Mouse (Mus musculus): ENCODE data around the gene Nlk. TPM values are rescaled to one million over a fixed set of nuclear protein-coding genes. Genes with fewer than 3 reads are reported as not detected.

Gene Nlk
- total and polyA plus RNA-seq, 2 experiments = 4.8 to 7.5 TPM

- no peak for DNase-seq (ENCODE audit: extremely low read depth, low read depth, low spot score)
- Histone ChIP-seq H3K4me1 (ENCODE audit: control insufficient read depth, insufficient read depth, low read length) (no peaks in the 10 kb centered on the region), H3K9ac (ENCODE audit: low read depth, low read length) (no peak overlapping the region), H3K79me2 (ENCODE audit: control insufficient read depth, insufficient read depth, low read length) (no peaks in the 10 kb centered on the region), H3K4me3 (ENCODE audit: insufficient read depth, low read depth, low read length) (no peak overlapping the region), H3K36me3 (ENCODE audit: control insufficient read depth, insufficient read depth, low read length) (no peaks in the 10 kb centered on the region), H3K27ac (replicated peaks; ENCODE audit: insufficient read depth, low read depth, low read length) (no peak overlapping the region), H3K27me3 (ENCODE audit: control insufficient read depth, insufficient read depth, low read length) (no peaks in the 10 kb centered on the region)
- no peak for TF ChIP-seq CTCF (IDR thresholded peaks at IDR 0.05; ENCODE audit: low read depth, low read length)
- no peak for TF ChIP-seq POLR2A (IDR thresholded peaks at IDR 0.05; ENCODE audit: extremely low read depth, insufficient read depth, low read length)
Measured at GRCm38 (mm10) chr11:78739361-78739760, 42.2 kb upstream of the Nlk start.

GRCm38 (mm10) chr11:78736877-78737408 is 39.8 kb upstream of the Nlk start:
- Histone ChIP-seq H3K4me3 (ENCODE audit: insufficient read depth, low read depth, low read length) (no peak overlapping the region), H3K4me1 (ENCODE audit: control insufficient read depth, insufficient read depth, low read length) (no peaks in the 10 kb centered on the region), H3K27ac (replicated peaks; ENCODE audit: insufficient read depth, low read depth, low read length) (no peak overlapping the region), H3K36me3 (ENCODE audit: control insufficient read depth, insufficient read depth, low read length) (no peaks in the 10 kb centered on the region), H3K27me3 (ENCODE audit: control insufficient read depth, insufficient read depth, low read length) (no peaks in the 10 kb centered on the region), H3K79me2 (ENCODE audit: control insufficient read depth, insufficient read depth, low read length) (no peaks in the 10 kb centered on the region), H3K9ac (ENCODE audit: low read depth, low read length) (no peak overlapping the region)
- DNase-seq (ENCODE audit: extremely low read depth, low read depth, low spot score) = no peak
- TF ChIP-seq POLR2A (IDR thresholded peaks at IDR 0.05; ENCODE audit: extremely low read depth, insufficient read depth, low read length) (no peak), CTCF (IDR thresholded peaks at IDR 0.05; ENCODE audit: low read depth, low read length) (no peak)
- 83% methylated on average over 3 of the region's 3 CpGs for WGBS

GRCm38 (mm10) chr11:78735168-78735567 is 38.0 kb upstream of the Nlk start:
- no peaks in the 10 kb centered on the region for H3K79me2 ChIP-seq (ENCODE audit: control insufficient read depth, insufficient read depth, low read length)
- H3K36me3 ChIP-seq (ENCODE audit: control insufficient read depth, insufficient read depth, low read length) = no peaks in the 10 kb centered on the region
- no peaks in the 10 kb centered on the region for H3K4me1 ChIP-seq (ENCODE audit: control insufficient read depth, insufficient read depth, low read length)
- TF ChIP-seq POLR2A (IDR thresholded peaks at IDR 0.05; ENCODE audit: extremely low read depth, insufficient read depth, low read length) (no peak), CTCF (IDR thresholded peaks at IDR 0.05; ENCODE audit: low read depth, low read length) (no peak)
- DNase-seq (ENCODE audit: extremely low read depth, low read depth, low spot score) = no peak
- no peak overlapping the region for H3K27ac ChIP-seq (replicated peaks; ENCODE audit: insufficient read depth, low read depth, low read length)
- no peaks in the 10 kb centered on the region for H3K27me3 ChIP-seq (ENCODE audit: control insufficient read depth, insufficient read depth, low read length)
- no peak overlapping the region for H3K4me3 ChIP-seq (ENCODE audit: insufficient read depth, low read depth, low read length)
- WGBS = 98% methylated on average over 1 of the region's 1 CpGs
- H3K9ac ChIP-seq (ENCODE audit: low read depth, low read length) = no peak overlapping the region

GRCm38 (mm10) chr11:78732619-78733018 is 35.4 kb upstream of the Nlk start:
- Histone ChIP-seq H3K79me2 (ENCODE audit: control insufficient read depth, insufficient read depth, low read length) (no peaks in the 10 kb centered on the region), H3K27ac (replicated peaks; ENCODE audit: insufficient read depth, low read depth, low read length) (no peak overlapping the region), H3K36me3 (ENCODE audit: control insufficient read depth, insufficient read depth, low read length) (no peaks in the 10 kb centered on the region), H3K4me1 (ENCODE audit: control insufficient read depth, insufficient read depth, low read length) (no peaks in the 10 kb centered on the region), H3K27me3 (ENCODE audit: control insufficient read depth, insufficient read depth, low read length) (no peaks in the 10 kb centered on the region), H3K4me3 (ENCODE audit: insufficient read depth, low read depth, low read length) (no peak overlapping the region), H3K9ac (ENCODE audit: low read depth, low read length) (no peak overlapping the region)
- WGBS = 80% methylated on average over 6 of the region's 6 CpGs
- TF ChIP-seq POLR2A (IDR thresholded peaks at IDR 0.05; ENCODE audit: extremely low read depth, insufficient read depth, low read length) (no peak), CTCF (IDR thresholded peaks at IDR 0.05; ENCODE audit: low read depth, low read length) (no peak)
- no peak for DNase-seq (ENCODE audit: extremely low read depth, low read depth, low spot score)

- no peak overlapping the region for H3K9ac ChIP-seq (ENCODE audit: low read depth, low read length)
- DNase-seq (ENCODE audit: extremely low read depth, low read depth, low spot score) = no peak
- H3K4me3 ChIP-seq (ENCODE audit: insufficient read depth, low read depth, low read length) = no peak overlapping the region
- no peaks in the 10 kb centered on the region for H3K4me1 ChIP-seq (ENCODE audit: control insufficient read depth, insufficient read depth, low read length)
- WGBS = 28% methylated on average over 2 of the region's 2 CpGs
- no peak overlapping the region for H3K27ac ChIP-seq (replicated peaks; ENCODE audit: insufficient read depth, low read depth, low read length)
- TF ChIP-seq CTCF (IDR thresholded peaks at IDR 0.05; ENCODE audit: low read depth, low read length) = no peak
- no peak for TF ChIP-seq POLR2A (IDR thresholded peaks at IDR 0.05; ENCODE audit: extremely low read depth, insufficient read depth, low read length)
- H3K79me2 ChIP-seq (ENCODE audit: control insufficient read depth, insufficient read depth, low read length) = no peaks in the 10 kb centered on the region
- no peaks in the 10 kb centered on the region for H3K36me3 ChIP-seq (ENCODE audit: control insufficient read depth, insufficient read depth, low read length)
- no peaks in the 10 kb centered on the region for H3K27me3 ChIP-seq (ENCODE audit: control insufficient read depth, insufficient read depth, low read length)
Measured at GRCm38 (mm10) chr11:78730902-78731301, 33.7 kb upstream of the Nlk start.

GRCm38 (mm10) chr11:78728041-78728440 is 30.9 kb upstream of the Nlk start:
- Histone ChIP-seq H3K36me3 (ENCODE audit: control insufficient read depth, insufficient read depth, low read length) (no peaks in the 10 kb centered on the region), H3K27me3 (ENCODE audit: control insufficient read depth, insufficient read depth, low read length) (no peaks in the 10 kb centered on the region), H3K27ac (replicated peaks; ENCODE audit: insufficient read depth, low read depth, low read length) (no peak overlapping the region), H3K4me1 (ENCODE audit: control insufficient read depth, insufficient read depth, low read length) (no peaks in the 10 kb centered on the region), H3K9ac (ENCODE audit: low read depth, low read length) (no peak overlapping the region), H3K4me3 (ENCODE audit: insufficient read depth, low read depth, low read length) (no peak overlapping the region), H3K79me2 (ENCODE audit: control insufficient read depth, insufficient read depth, low read length) (no peaks in the 10 kb centered on the region)
- DNase-seq (ENCODE audit: extremely low read depth, low read depth, low spot score) = no peak
- WGBS = 67% methylated on average over 4 of the region's 4 CpGs
- TF ChIP-seq CTCF (IDR thresholded peaks at IDR 0.05; ENCODE audit: low read depth, low read length) = no peak

Measured in liver, adult 2 months (tissue).